Mouse (Mus musculus) heart, embryonic 10.5 days (tissue): Measurements from ENCODE around the gene Grm6. TPM values are rescaled to one million over a fixed set of nuclear protein-coding genes. Genes with fewer than 3 reads are reported as not detected.

Experiments used
- DNase-seq: peaks from one replicate; pipeline ENCODE4 v3.0.0-alpha.2; 2017; ENCODE audit warnings: low spot score
- H3K27ac ChIP-seq: fragments of 300-500 bp; sonication (generic); 2 replicates; pipeline ENCODE4 v1.5.1; 2016; ENCODE audit warnings: mild to moderate bottlenecking
- H3K27me3 ChIP-seq: fragments of 300-500 bp; sonication (generic); 2 replicates; pipeline ENCODE4 v1.6.1; 2016; ENCODE audit warnings: mild to moderate bottlenecking; ENCODE audit not compliant: poor library complexity, insufficient read depth, severe bottlenecking
- H3K36me3 ChIP-seq: fragments of 300-500 bp; sonication (generic); 2 replicates; pipeline ENCODE4 v1.6.1; 2016; ENCODE audit warnings: mild to moderate bottlenecking, moderate library complexity
- H3K4me1 ChIP-seq: fragments of 300-500 bp; sonication (generic); 2 replicates; pipeline ENCODE4 v1.6.1; 2016; ENCODE audit warnings: mild to moderate bottlenecking
- H3K4me3 ChIP-seq: fragments of 300-500 bp; sonication (generic); 2 replicates; pipeline ENCODE4 v1.5.1; 2016; ENCODE audit warnings: mild to moderate bottlenecking, moderate library complexity
- H3K9me3 ChIP-seq: fragments of 300-500 bp; sonication (generic); 2 replicates; pipeline ENCODE4 v1.6.1; 2016; ENCODE audit warnings: mild to moderate bottlenecking, moderate library complexity
- WGBS: fragments of 180-500 bp; shearing (Covaris S2); methylation state at CpG from one replicate; pipeline ENCODE4 v1.1.7; 2016; 5-methylcytosine and 5-hydroxymethylcytosine counted together
- polyA plus RNA-seq: library from polyadenylated mRNA; unstranded; fragments of >200 nt; fragmentation: Nextera tagmentation; extraction: Ambion mirVana; gene quantifications from 2 replicates; pipeline ENCODE4 v1.2.1, GENCODE M21; 2016

Grm6 gene
- polyA plus RNA-seq, result 0.06 and 0.16 TPM in 2 replicates

GRCm38 (mm10) chr11:50850177-50850735 is at the start of gene Grm6:
TSS of gene Grm6 (plus strand) at chr11:50850685.
- DNase-seq, result no peak
- peak within 1 kb of the TSS; percentile 65 for H3K4me3 ChIP-seq
- H3K4me1 ChIP-seq, result peaks cover 22% of the 10 kb centered on the region
- H3K36me3 ChIP-seq, result no peaks in the 10 kb centered on the region
- peaks cover 70% of the 10 kb centered on the region for H3K27me3 ChIP-seq
- H3K27ac ChIP-seq, result no peak within 1 kb of the TSS
- 0 out of 2 replicates have a peak, but pooled peaks cover 7% of the 10 kb centered on the region for H3K9me3 ChIP-seq
- WGBS, result 2% methylated on average over 11 of the region's 11 CpGs

DNA sequence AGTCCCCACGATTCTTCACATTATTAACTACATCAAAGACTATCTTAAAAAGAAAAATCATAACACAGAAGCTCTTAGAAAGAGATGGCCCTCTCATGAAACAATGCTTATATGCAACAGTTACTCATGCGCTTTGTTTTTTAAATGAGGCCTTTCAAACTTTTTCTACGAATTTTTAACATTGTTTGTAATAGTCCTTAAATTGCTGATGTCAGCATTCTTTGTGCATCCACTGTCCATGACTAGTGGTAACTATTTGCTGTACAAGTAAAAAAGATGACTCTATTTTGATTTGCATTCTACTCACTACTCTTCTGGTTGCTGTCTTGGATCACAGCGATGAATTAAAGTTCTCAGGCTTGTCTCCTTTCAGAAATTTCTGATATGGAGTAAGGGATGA is 36.3 kb upstream of the Grm6 start:
- H3K4me3 ChIP-seq, result no peak overlapping the region
- no peaks in the 10 kb centered on the region for H3K4me1 ChIP-seq
- no peak overlapping the region for H3K27ac ChIP-seq
- no peaks in the 10 kb centered on the region for H3K27me3 ChIP-seq
- no peak for DNase-seq
- H3K9me3 ChIP-seq, result peaks cover 21% of the 10 kb centered on the region
- WGBS, result 94% methylated on average over 4 of the region's 4 CpGs
- peaks cover 97% of the 10 kb centered on the region for H3K36me3 ChIP-seq

DNA sequence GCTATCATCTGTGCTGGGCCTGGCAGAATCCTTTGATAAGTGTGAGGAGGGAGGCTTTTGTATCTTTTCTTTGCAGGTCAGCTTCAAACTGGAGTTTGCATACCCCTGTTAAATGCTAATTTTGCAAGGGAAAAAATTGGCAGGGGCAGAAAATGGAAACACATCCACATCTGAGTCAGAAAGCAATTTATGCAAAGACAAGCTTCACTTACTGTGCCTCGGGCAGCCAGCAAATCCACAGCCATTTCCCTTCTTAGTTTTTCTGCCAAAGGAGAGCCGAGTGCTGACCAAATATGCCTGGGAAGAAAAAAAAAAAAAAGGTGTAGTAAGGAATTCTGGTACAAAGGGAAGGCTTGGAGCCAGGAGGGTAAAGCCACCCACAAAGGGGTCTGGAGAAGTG is 24.3 kb upstream of the Grm6 start:
- peaks cover 42% of the 10 kb centered on the region for H3K36me3 ChIP-seq
- peaks cover 9% of the 10 kb centered on the region for H3K4me1 ChIP-seq
- H3K4me3 ChIP-seq, result peak overlapping the region; percentile 95
- H3K9me3 ChIP-seq, result no peaks in the 10 kb centered on the region
- no peak for DNase-seq
- H3K27ac ChIP-seq, result no peak overlapping the region
- WGBS, result 64% methylated on average over 2 of the region's 2 CpGs
- H3K27me3 ChIP-seq, result no peaks in the 10 kb centered on the region

- Histone ChIP-seq H3K27me3 (no peaks in the 10 kb centered on the region), H3K36me3 (peaks cover 33% of the 10 kb centered on the region), H3K9me3 (0 out of 2 replicates have a peak, but pooled peaks cover 1% of the 10 kb centered on the region), H3K4me3 (peak within 1 kb of the TSS; percentile 95), H3K27ac (peak within 1 kb of the TSS; percentile 93), H3K4me1 (peaks cover 9% of the 10 kb centered on the region)
- 1% methylated on average over 45 of the region's 45 CpGs for WGBS
- DNase-seq, result peak; percentile 96
Observed at GRCm38 (mm10) chr11:50827010-50827953, 23.2 kb upstream of the Grm6 start, which contains the start of gene Zfp354c. TSS of gene Zfp354c (minus strand) at chr11:50827724.

GRCm38 (mm10) chr11:50835727-50836126 is 14.8 kb upstream of the Grm6 start:
- no peak overlapping the region for H3K27ac ChIP-seq
- H3K36me3 ChIP-seq, result peaks cover 20% of the 10 kb centered on the region
- H3K9me3 ChIP-seq, result peaks cover 15% of the 10 kb centered on the region
- H3K27me3 ChIP-seq, result no peaks in the 10 kb centered on the region
- no peaks in the 10 kb centered on the region for H3K4me1 ChIP-seq
- H3K4me3 ChIP-seq, result no peak overlapping the region
- 78% methylated on average over 4 of the region's 4 CpGs for WGBS
- no peak for DNase-seq

- no peaks in the 10 kb centered on the region for H3K9me3 ChIP-seq
- 20% methylated on average over 22 of the region's 22 CpGs for WGBS
- 0 out of 2 replicates have a peak, but pooled peaks cover 4% of the 10 kb centered on the region for H3K4me1 ChIP-seq
- peaks cover 14% of the 10 kb centered on the region; the same call in 1 of the 2 replicates for H3K27me3 ChIP-seq
- peak; percentile 95 for DNase-seq
- H3K4me3 ChIP-seq, result peak within 1 kb of the TSS; percentile 54
- H3K27ac ChIP-seq, result peak within 1 kb of the TSS; percentile 87
- H3K36me3 ChIP-seq, result no peaks in the 10 kb centered on the region
Observed at GRCm38 (mm10) chr11:50841023-50841735, 9.3 kb upstream of the Grm6 start, which contains the start of gene Zfp879. TSS of gene Zfp879 (minus strand) at chr11:50841552.

DNA sequence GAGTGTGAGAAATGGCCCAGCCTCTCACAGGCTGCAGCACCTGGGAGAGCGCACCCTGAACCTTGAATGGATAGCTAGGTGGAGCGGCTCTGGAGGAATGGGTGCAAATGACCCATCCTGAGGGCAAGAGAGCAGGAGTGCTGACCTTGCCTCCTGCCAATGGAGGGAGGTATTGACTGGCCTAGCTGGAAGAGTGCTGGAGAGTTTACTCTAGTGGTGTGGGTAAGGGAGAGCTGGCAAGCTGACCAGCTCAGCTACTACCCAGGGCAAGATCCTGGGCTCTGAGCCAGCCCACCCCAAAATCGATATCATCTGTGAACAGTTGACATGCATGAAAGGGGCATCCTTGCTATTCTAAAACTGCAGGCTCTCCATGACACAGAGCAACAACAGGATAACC is 4.5 kb upstream of the Grm6 start:
- Histone ChIP-seq H3K4me1 (peaks cover 19% of the 10 kb centered on the region), H3K36me3 (no peaks in the 10 kb centered on the region), H3K9me3 (0 out of 2 replicates have a peak, but pooled peaks cover 7% of the 10 kb centered on the region), H3K27ac (no peak overlapping the region), H3K4me3 (no peak overlapping the region), H3K27me3 (peaks cover 52% of the 10 kb centered on the region)
- no peak for DNase-seq
- WGBS, result 86% methylated on average over 3 of the region's 3 CpGs

GRCm38 (mm10) chr11:50847047-50847446 is 3.4 kb upstream of the Grm6 start:
- Histone ChIP-seq H3K4me3 (no peak overlapping the region), H3K36me3 (no peaks in the 10 kb centered on the region)
- DNase-seq, result no peak

GRCm38 (mm10) chr11:50848520-50849137 is 1.9 kb upstream of the Grm6 start:
- WGBS, result 34% methylated on average over 3 of the region's 3 CpGs
- Histone ChIP-seq H3K4me1 (peaks cover 22% of the 10 kb centered on the region), H3K9me3 (0 out of 2 replicates have a peak, but pooled peaks cover 7% of the 10 kb centered on the region), H3K4me3 (no peak overlapping the region), H3K27me3 (peaks cover 77% of the 10 kb centered on the region), H3K36me3 (no peaks in the 10 kb centered on the region), H3K27ac (no peak overlapping the region)
- no peak for DNase-seq

More at GRCm38 (mm10) chr11:50847047-50847446, 3.4 kb upstream of the Grm6 start:
- Histone ChIP-seq H3K9me3 (0 out of 2 replicates have a peak, but pooled peaks cover 7% of the 10 kb centered on the region), H3K27ac (no peak overlapping the region), H3K4me1 (peaks cover 22% of the 10 kb centered on the region), H3K27me3 (peaks cover 63% of the 10 kb centered on the region)
- WGBS, result 72% methylated on average over 5 of the region's 5 CpGs

GRCm38 (mm10) chr11:50849310-50849709 is 1.2 kb upstream of the Grm6 start:
- DNase-seq, result no peak
- Histone ChIP-seq H3K9me3 (0 out of 2 replicates have a peak, but pooled peaks cover 7% of the 10 kb centered on the region), H3K36me3 (no peaks in the 10 kb centered on the region), H3K27me3 (peaks cover 77% of the 10 kb centered on the region), H3K4me3 (peak overlapping the region; percentile 65; the same call in 1 of the 2 replicates), H3K4me1 (peaks cover 22% of the 10 kb centered on the region), H3K27ac (no peak overlapping the region)
- WGBS, result 3% methylated on average over 10 of the region's 10 CpGs

DNA sequence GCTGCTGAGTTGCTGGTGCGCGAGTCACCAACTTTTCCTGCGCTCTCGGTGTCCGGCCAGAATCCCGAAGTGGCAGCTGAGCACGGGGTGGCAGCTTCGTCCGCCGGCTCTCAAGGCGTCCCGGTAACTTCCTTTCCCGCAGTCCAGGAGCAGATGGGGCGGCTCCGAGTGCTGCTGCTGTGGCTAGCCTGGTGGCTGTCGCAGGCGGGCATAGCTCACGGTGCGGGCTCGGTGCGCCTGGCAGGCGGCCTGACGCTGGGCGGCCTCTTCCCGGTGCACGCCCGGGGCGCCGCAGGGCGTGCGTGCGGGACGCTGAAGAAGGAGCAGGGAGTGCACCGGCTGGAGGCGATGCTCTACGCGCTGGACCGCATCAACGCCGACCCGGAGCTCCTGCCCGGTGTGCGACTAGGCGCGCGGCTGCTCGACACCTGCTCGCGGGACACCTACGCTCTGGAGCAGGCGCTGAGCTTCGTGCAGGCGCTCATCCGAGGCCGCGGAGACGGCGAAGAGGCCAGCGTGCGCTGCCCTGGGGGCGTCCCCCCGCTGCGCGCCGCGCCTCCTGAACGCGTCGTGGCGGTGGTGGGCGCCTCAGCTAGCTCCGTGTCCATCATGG is 610 bp downstream of the Grm6 start:
- Histone ChIP-seq H3K9me3 (0 out of 2 replicates have a peak, but pooled peaks cover 7% of the 10 kb centered on the region), H3K27ac (no peak overlapping the region), H3K4me1 (peaks cover 22% of the 10 kb centered on the region), H3K36me3 (no peaks in the 10 kb centered on the region), H3K4me3 (peak overlapping the region; percentile 65), H3K27me3 (peaks cover 63% of the 10 kb centered on the region)
- DNase-seq, result no peak
- WGBS, result under 1% methylated on average over 72 of the region's 72 CpGs

- no peaks in the 10 kb centered on the region for H3K27me3 ChIP-seq
- no peak overlapping the region for H3K27ac ChIP-seq
- peaks cover 13% of the 10 kb centered on the region for H3K9me3 ChIP-seq
- H3K36me3 ChIP-seq, result peaks cover 79% of the 10 kb centered on the region
- no peak for DNase-seq
- 83% methylated on average over 3 of the region's 3 CpGs for WGBS
- H3K4me1 ChIP-seq, result no peaks in the 10 kb centered on the region
- no peak overlapping the region for H3K4me3 ChIP-seq
Observed at GRCm38 (mm10) chr11:50878641-50879040, 28.2 kb downstream of the Grm6 start.
